Mouse (Mus musculus): ENCODE results near the gene Nav3.

GRCm38 (mm10) chr10:109764412-109765101 is 691.4 kb downstream of the Nav3 start:
- TF ChIP-seq CTCF (IDR thresholded peaks at IDR 0.05; ENCODE audit: low read depth, low read length) (no peak), POLR2A (IDR thresholded peaks at IDR 0.05; ENCODE audit: borderline replicate concordance, low read depth, low read length) (no peak)
